Mouse (Mus musculus): ENCODE data around the gene Tsc1. TPM values are rescaled to one million over a fixed set of nuclear protein-coding genes. Genes with fewer than 3 reads are reported as not detected.

The Tsc1 gene
- total RNA-seq, 2 experiments from 2014 or later: 18.5 to 21.3 TPM

DNA sequence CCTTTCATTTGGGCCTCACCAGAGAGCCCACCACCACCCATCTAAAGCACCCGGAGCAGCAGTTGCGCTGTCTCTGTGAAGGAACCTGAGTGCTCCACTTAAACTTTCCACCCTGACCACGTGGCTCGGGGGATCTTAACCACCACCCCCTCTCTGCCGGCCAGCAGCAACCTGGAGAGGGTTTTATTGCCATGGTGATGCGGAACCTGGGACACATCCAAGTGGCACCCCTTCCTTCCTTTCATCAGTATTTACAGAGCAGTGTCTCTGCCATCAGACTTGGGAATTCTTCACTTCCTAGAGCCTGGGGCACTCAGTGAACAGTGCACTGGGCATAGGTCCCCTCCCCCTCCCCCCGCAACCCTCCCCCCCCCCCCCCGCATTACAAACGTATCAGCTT lies 82.9 kb downstream of the Tsc1 start:
- no peak for DNase-seq (ENCODE audit: low spot score in 2 of 2)

DNA sequence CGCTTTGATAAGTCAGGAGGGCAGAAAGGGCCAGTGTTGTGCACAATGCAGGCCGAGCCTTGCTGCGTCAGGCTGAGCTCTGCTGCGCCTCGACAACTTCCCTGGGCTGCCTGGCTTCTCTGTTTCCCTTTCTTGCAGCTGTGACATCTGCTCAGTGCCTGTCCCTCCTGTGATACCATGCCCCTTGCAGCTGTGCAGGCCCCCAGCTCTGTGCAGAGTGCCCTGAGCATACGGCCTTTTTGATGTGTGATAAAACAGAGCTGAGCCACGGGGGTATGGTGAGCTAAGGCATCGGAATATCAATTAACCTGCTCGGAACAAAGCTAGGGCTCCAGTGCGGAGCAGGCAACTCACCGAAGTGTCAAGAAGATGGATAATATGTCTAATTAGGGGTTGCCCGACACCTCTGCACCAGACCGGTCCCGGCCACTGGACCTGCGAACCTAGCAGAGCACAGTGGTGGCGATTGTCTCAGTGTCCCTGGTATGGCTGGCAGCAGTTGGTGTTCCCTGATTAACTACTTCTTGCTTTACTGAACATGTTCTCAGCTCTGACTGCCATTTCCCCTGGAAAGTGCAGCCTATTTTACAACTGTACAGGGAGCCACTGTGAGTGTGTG lies 86.9 kb downstream of the Tsc1 start:
- DNase-seq (ENCODE audit: low spot score in 2 of 2): no peak

DNA sequence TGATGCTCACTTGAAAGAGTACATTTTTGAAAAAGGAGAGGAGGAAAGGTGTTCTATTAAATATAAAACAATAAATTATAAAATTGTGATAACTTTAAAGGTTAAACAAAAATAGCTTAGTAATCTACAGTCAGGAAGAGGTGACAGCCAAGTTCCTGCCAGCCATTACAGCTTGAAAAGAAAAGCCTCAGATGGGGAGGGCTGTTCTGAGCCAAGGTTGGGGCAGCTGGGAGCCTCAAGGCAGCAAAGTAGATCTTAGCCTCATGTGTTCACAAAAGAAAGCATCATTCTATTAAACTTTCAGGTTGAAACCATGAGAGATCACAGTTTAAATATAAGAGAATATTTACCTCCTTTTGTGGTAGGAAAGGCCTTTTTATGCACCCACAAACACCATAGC lies 89.6 kb downstream of the Tsc1 start:
- DNase-seq (ENCODE audit: low spot score in 2 of 2): no peak

DNA sequence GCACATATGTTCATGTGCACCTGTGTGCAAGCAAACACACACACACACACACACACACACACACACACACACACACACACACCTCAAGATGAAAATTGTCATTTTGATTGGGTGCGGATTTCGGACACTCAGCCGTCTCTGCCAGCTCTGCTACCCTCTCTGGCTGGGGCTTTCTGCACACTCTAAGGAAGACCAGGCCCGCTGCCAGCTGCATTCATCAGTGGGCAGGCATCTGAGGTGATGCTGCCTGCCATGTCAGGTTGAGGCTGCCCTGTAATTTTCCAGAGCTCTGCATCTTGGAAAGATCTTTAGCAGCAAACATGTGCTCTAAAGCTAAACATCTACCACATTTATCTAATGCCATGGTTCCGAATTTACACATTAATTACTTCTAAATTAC lies 96.1 kb downstream of the Tsc1 start:
- no peak for DNase-seq (ENCODE audit: low spot score in 2 of 2)

DNA sequence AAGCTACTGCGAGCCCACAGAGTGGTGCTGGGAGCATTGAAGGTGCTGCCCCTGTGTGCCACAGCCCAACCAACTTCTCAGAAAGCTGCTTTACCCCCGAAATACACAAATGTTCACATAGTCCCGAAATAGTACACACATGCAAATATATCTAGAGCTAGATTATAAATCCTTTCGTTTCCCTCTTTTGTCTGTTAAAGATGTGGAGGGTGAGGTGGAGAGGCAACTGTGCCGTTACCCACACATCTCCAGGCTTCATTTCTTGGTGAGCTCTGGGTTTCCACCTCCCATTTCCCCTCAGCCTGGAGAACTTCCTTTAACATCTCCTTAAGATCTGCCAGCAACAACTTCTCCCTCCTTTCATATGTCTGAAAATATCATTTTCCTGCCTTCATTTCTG lies 99.1 kb downstream of the Tsc1 start:
- no peak for DNase-seq (ENCODE audit: low spot score in 2 of 2)

Small RNA genes within 50 kb of the gene (microRNA-seq; reads per million reads assigned to microRNA genes)
- gene Gm22824 (ENCODE audit: borderline number of aligned reads in 2 of 2) (0 reads per million in 2 experiments), gene Mir3088 (ENCODE audit: borderline number of aligned reads in 2 of 2) (0.47 to 2.4 reads per million in 2 experiments)

Other genes starting within 250 kb of the Tsc1 start
- 1 to 10 TPM; 4.5 to 5.1 TPM for gene Ppp1r26, start 194.4 kb upstream of the Tsc1 start, total RNA-seq (2021)
- 1 to 10 TPM; 1.4 to 2.8 TPM for gene 1700007K13Rik, start 174.9 kb upstream of the Tsc1 start, total RNA-seq (2021)
- 10 to 100 TPM; 54.4 to 63.2 TPM for gene Mrps2, start 173.2 kb upstream of the Tsc1 start, total RNA-seq (2021)
- 1 to 10 TPM; 4.5 to 6.3 TPM for gene Gbgt1, start 144.3 kb upstream of the Tsc1 start, total RNA-seq (2021)
- 1 to 10 TPM; 2.0 TPM for gene Gm10134, start 135.1 kb upstream of the Tsc1 start, total RNA-seq (2021)
- 10 to 100 TPM; 24.3 to 24.4 TPM for gene Ralgds, start 128.1 kb upstream of the Tsc1 start, total RNA-seq (2021)
- gene Cel, start 77.8 kb upstream of the Tsc1 start, total RNA-seq (2021): not detected
- 10 to 100 TPM; 15.2 to 17.2 TPM for gene Gtf3c5, start 57.5 kb upstream of the Tsc1 start, total RNA-seq (2021)
- not detected for gene Gfi1b, start 19.2 kb upstream of the Tsc1 start, total RNA-seq (2021)
- 1 to 10 TPM in 1 of 2 experiments, under 1 TPM in 1; 0.60 to 1.2 TPM for gene Spaca9, start 58.5 kb downstream of the Tsc1 start, total RNA-seq (2021)
- gene Ak8, start 58.9 kb downstream of the Tsc1 start, total RNA-seq (2021): under 1 TPM; 0.38 to 0.63 TPM
- 10 to 100 TPM; 35.9 to 41.4 TPM for gene Gtf3c4, start 199.1 kb downstream of the Tsc1 start, total RNA-seq (2021)
- gene Ddx31, start 199.2 kb downstream of the Tsc1 start, total RNA-seq (2021): 10 to 100 TPM in 1 of 2 experiments, 1 to 10 TPM in 1; 7.6 to 10.4 TPM